Mouse (Mus musculus): ENCODE results near the gene 2310022B05Rik. TPM values are rescaled to one million over a fixed set of nuclear protein-coding genes. Genes with fewer than 3 reads are reported as not detected.

Gene 2310022B05Rik
- polyA plus RNA-seq, 1 experiment from 2014 or later = 21.2 TPM

DNA sequence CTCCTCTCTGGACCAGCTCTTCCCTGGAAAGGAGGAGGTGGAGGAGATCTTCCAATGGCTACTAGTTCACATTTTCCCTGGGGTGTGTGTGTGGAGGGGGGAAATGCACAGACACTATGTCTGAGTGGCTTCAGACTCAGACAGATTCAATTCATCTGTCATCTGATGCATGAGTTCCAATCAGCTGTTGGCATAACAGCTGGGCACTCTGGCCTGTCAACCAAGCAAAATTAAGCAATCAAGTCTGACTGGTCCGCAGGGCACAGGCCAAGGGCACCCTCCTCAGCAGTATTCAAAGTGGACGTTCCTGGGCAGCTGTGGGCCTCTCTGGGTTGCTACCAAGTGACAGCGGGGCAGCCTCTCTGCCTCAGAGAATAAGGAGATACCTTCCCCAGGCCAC lies 5.6 kb upstream of the 2310022B05Rik start:
- Histone ChIP-seq H3K9me3 (ENCODE audit: control insufficient read depth, low read length) (no peaks in the 10 kb centered on the region), H3K27ac (ENCODE audit: low read depth, low read length) (no peak overlapping the region), H3K27me3 (ENCODE audit: control insufficient read depth, insufficient read depth, low read length) (no peaks in the 10 kb centered on the region), H3K4me1 (ENCODE audit: control insufficient read depth, insufficient read depth, low read length) (no peaks in the 10 kb centered on the region), H3K4me3 (ENCODE audit: low read depth, low read length) (no peak overlapping the region), H3K36me3 (ENCODE audit: control insufficient read depth, insufficient read depth, low read length) (peaks cover under 1% of the 10 kb centered on the region; the same call in 1 of the 2 replicates), H3K9ac (ENCODE audit: low read length) (no peak overlapping the region), H3K4me2 (no peak overlapping the region)
- WGBS = 81% methylated on average over 3 of the region's 3 CpGs
- no peak for DNase-seq (ENCODE audit: low spot score, missing footprints)
- ATAC-seq (ENCODE audit: low FRiP score) = no peak

DNA sequence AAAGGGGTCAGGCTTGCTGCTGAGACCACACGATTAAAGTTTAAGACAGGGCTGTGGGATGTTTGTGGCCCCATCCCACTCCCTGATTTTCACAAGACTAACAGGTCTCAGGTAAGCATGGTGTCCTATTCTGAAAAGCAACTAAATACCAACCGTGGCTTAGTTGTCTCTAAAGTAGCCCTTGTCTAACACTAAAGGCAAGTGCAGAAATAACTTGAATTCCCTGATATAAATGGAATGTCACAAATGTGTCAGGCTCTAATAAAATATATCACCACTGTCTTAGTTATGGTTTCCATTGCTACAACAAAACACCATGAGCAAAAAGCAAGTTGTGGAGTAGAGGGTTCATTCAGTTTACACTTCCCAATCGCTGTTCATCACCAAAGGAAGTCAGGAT lies 1.2 kb upstream of the 2310022B05Rik start:
- Histone ChIP-seq H3K36me3 (ENCODE audit: control insufficient read depth, insufficient read depth, low read length) (no peaks in the 10 kb centered on the region), H3K27ac (ENCODE audit: low read depth, low read length) (no peak overlapping the region), H3K9me3 (ENCODE audit: control insufficient read depth, low read length) (no peaks in the 10 kb centered on the region), H3K4me2 (no peak overlapping the region), H3K4me1 (ENCODE audit: control insufficient read depth, insufficient read depth, low read length) (peaks cover 14% of the 10 kb centered on the region), H3K27me3 (ENCODE audit: control insufficient read depth, insufficient read depth, low read length) (no peaks in the 10 kb centered on the region), H3K4me3 (ENCODE audit: low read depth, low read length) (no peak overlapping the region), H3K9ac (ENCODE audit: low read length) (no peak overlapping the region)
- ATAC-seq (ENCODE audit: low FRiP score) (no peak), DNase-seq (ENCODE audit: low spot score, missing footprints) (no peak)
- 80% methylated on average over 3 of the region's 3 CpGs for WGBS

DNA sequence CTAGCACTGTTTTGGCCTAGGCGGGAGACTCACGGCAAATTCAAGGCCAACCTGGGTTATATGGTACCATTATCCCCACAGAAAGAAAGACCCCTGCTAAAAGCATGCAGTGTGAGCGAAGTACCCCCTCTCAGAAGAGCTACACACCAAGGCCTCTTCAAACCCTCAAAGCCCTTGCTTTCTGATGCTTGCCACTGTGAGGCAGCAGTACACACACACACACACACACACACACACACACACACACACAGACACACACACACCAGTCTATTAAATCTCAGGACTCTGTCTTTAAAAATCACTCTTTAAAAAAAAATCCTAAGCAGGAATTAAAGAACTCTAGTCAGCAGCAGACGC lies 683 bp upstream of the 2310022B05Rik start:
- peak overlapping the region; percentile 81; the same call in 1 of the 2 replicates for H3K4me3 ChIP-seq (ENCODE audit: low read depth, low read length)
- H3K36me3 ChIP-seq (ENCODE audit: control insufficient read depth, insufficient read depth, low read length) = no peaks in the 10 kb centered on the region
- ATAC-seq (ENCODE audit: low FRiP score) = no peak; the same call in 1 of the 2 replicates
- DNase-seq (ENCODE audit: low spot score, missing footprints) = no peak
- 51% methylated on average over 4 of the region's 4 CpGs for whole genome bisulfite sequencing
- H3K4me2 ChIP-seq = peak overlapping the region; percentile 78
- no peaks in the 10 kb centered on the region for H3K27me3 ChIP-seq (ENCODE audit: control insufficient read depth, insufficient read depth, low read length)
- H3K9ac ChIP-seq (ENCODE audit: low read length) = peak overlapping the region; percentile 86
- peaks cover 14% of the 10 kb centered on the region for H3K4me1 ChIP-seq (ENCODE audit: control insufficient read depth, insufficient read depth, low read length)
- no peaks in the 10 kb centered on the region for H3K9me3 ChIP-seq (ENCODE audit: control insufficient read depth, low read length)
- H3K27ac ChIP-seq (ENCODE audit: low read depth, low read length) = no peak overlapping the region; the same call in 1 of the 2 replicates

DNA sequence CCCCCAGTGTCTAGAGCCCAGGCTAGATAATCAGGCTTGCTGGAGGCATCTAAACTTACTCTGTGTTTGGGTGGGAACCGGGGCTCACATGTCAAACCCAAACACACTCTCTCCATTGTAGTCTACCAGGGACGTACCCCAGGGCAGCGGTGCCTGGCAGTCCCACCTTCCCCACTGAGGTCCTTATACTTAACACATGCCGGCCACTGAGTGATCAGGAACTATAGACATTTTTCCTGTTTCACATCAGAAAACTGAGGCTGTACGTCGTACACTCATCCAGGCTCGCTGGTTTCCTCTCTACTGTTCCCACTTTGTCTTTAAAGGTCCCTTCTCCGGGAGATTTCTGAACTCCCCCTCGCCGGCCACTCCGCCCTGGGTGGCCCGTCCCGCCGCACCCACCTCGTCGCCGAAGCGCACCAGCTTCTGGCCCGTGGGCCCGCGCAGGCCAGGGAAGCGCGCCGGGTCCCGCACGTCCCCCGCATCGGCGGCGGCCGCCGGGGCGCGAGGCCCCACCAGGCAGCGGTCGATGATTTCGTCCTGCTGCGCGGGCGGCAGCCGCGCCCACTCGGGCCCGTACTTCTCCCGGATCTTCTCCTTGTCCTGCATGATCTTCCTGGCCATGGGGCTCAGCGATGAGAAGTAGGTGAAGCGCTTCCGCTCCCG lies 590 bp downstream of the 2310022B05Rik start:
- DNase-seq (ENCODE audit: low spot score, missing footprints) (peak; percentile 93), ATAC-seq (ENCODE audit: low FRiP score) (peak; percentile 66)
- under 1% methylated on average over 42 of the region's 49 CpGs for WGBS

DNA sequence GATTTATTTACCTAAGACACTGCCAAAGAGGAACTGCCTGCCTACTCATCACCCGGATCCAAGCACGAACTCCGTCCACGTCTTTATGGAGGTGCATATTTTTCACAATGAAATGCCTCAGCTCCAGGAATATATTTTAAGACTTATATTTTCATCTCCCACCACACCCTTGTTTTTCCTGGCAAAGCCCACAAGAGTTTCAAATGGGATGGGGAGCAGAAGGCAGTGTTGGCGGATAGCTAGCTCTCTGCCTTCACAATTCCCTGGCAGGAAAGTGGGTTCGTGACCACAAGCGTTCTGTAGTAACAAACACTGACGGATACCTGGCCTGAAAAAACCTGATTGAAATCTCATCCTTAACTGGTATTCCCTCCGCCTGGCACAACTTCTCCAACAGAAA lies 1.4 kb downstream of the 2310022B05Rik start:
- no peak for ATAC-seq (ENCODE audit: low FRiP score)
- DNase-seq (ENCODE audit: low spot score, missing footprints) = no peak
- H3K4me3 ChIP-seq (ENCODE audit: low read depth, low read length) = peak overlapping the region; percentile 81
- no peaks in the 10 kb centered on the region for H3K9me3 ChIP-seq (ENCODE audit: control insufficient read depth, low read length)
- H3K9ac ChIP-seq (ENCODE audit: low read length) = peak overlapping the region; percentile 86
- WGBS = 68% methylated on average over 9 of the region's 9 CpGs
- H3K27me3 ChIP-seq (ENCODE audit: control insufficient read depth, insufficient read depth, low read length) = no peaks in the 10 kb centered on the region
- peaks cover 14% of the 10 kb centered on the region for H3K4me1 ChIP-seq (ENCODE audit: control insufficient read depth, insufficient read depth, low read length)
- H3K27ac ChIP-seq (ENCODE audit: low read depth, low read length) = no peak overlapping the region
- H3K4me2 ChIP-seq = peak overlapping the region; percentile 78
- no peaks in the 10 kb centered on the region for H3K36me3 ChIP-seq (ENCODE audit: control insufficient read depth, insufficient read depth, low read length)

More for the DNA sequence above, 590 bp downstream of the 2310022B05Rik start:
- Histone ChIP-seq H3K9ac (ENCODE audit: low read length) (peak overlapping the region; percentile 86), H3K4me1 (ENCODE audit: control insufficient read depth, insufficient read depth, low read length) (peaks cover 14% of the 10 kb centered on the region), H3K36me3 (ENCODE audit: control insufficient read depth, insufficient read depth, low read length) (no peaks in the 10 kb centered on the region), H3K4me2 (peak overlapping the region; percentile 78), H3K9me3 (ENCODE audit: control insufficient read depth, low read length) (no peaks in the 10 kb centered on the region), H3K27me3 (ENCODE audit: control insufficient read depth, insufficient read depth, low read length) (no peaks in the 10 kb centered on the region), H3K4me3 (ENCODE audit: low read depth, low read length) (peak overlapping the region; percentile 81), H3K27ac (ENCODE audit: low read depth, low read length) (peak overlapping the region; percentile 30)

DNA sequence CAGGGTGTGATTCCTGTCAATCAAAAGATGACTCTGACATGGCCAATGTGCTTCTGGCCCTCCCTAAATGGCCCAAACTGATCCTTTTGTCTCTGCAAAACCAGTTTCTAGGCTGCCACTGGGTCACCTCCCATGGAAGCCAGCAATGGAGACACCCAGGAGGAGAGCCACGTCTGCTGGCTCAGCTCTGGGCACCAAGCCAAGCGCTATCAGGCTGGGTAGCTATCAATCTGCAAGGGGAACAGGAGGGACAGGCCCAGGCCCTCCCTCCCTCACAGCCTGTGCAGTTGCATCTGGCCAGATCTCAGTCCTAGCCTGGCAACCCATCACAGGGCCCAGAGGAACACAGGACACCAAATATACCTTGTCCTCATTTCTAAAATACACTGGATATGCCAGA lies 4.8 kb downstream of the 2310022B05Rik start:
- DNase-seq (ENCODE audit: low spot score, missing footprints) (no peak), ATAC-seq (ENCODE audit: low FRiP score) (no peak)
- H3K36me3 ChIP-seq (ENCODE audit: control insufficient read depth, insufficient read depth, low read length) = no peaks in the 10 kb centered on the region
- no peak overlapping the region for H3K4me3 ChIP-seq (ENCODE audit: low read depth, low read length)
- H3K27me3 ChIP-seq (ENCODE audit: control insufficient read depth, insufficient read depth, low read length) = no peaks in the 10 kb centered on the region
- H3K27ac ChIP-seq (ENCODE audit: low read depth, low read length) = no peak overlapping the region
- H3K4me2 ChIP-seq = no peak overlapping the region
- H3K4me1 ChIP-seq (ENCODE audit: control insufficient read depth, insufficient read depth, low read length) = peaks cover 12% of the 10 kb centered on the region
- 64% methylated on average over 2 of the region's 2 CpGs for WGBS
- no peaks in the 10 kb centered on the region for H3K9me3 ChIP-seq (ENCODE audit: control insufficient read depth, low read length)
- no peak overlapping the region for H3K9ac ChIP-seq (ENCODE audit: low read length)

DNA sequence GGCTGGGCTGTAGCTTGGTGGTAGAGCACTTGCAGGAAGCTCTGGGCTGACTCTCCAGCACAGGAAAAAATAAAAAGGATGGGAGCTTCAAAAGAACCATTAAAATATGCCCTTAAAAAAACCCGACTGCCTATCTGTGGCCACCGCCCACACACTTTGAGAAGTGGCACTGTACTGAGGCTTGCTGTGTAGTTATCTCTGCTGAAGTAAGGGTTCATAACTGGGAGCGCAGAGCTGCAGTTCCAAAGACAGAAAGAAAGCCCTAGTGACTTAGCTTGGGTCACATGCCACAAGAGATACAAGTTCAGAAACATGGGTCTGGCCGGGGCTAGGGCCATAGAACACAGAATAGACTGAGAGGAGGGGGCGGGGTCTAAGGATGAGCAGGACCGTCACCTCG lies 5.2 kb downstream of the 2310022B05Rik start:
- Histone ChIP-seq H3K4me2 (no peak overlapping the region), H3K27ac (ENCODE audit: low read depth, low read length) (no peak overlapping the region), H3K9me3 (ENCODE audit: control insufficient read depth, low read length) (no peaks in the 10 kb centered on the region), H3K4me1 (ENCODE audit: control insufficient read depth, insufficient read depth, low read length) (peaks cover 11% of the 10 kb centered on the region), H3K9ac (ENCODE audit: low read length) (no peak overlapping the region), H3K27me3 (ENCODE audit: control insufficient read depth, insufficient read depth, low read length) (no peaks in the 10 kb centered on the region), H3K36me3 (ENCODE audit: control insufficient read depth, insufficient read depth, low read length) (no peaks in the 10 kb centered on the region), H3K4me3 (ENCODE audit: low read depth, low read length) (no peak overlapping the region)
- 90% methylated on average over 7 of the region's 7 CpGs for WGBS
- no peak for ATAC-seq (ENCODE audit: low FRiP score)
- no peak for DNase-seq (ENCODE audit: low spot score, missing footprints)

DNA sequence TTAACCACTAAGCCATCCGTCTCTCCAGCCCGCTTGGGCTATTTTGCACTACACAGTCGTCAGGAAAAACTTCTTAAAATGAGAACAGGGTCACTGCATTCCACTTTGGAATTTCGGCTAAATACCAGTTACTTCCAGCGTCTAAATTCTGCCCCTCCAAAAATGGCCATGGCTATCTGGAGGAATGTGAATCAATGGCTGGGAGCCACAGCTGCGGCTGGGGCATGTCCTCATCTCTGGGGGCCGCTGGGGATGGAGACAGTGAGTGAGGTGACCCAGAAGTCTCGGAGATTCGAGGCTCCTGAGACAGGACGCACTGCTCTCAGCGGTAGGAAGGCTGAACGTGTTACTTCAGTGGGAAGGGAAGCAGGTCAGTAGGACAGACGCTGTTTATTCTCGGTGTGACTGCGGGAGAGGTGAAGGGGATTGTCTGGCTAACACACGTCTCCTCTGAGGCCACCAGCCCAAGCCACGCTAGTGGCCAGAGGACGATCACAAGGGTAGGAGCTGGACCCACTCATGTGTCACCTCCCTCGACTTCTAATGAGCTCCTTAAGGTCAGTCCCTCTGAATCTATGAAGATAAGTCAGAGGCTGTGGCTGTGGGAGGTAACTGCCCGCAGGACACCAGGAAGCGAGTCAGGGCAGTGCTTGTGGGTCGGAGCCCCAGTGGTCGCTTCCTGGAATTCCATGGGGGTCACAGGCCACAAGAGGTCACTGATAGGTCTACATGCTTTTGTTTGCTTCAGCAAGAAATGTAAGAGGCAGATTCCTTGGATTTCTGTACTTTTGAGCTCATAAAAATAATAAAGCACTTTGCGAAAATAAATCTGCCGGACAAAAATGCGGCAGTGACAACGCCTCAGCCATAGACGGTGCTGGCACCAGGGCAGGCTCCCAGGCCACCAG lies 9.3 kb downstream of the 2310022B05Rik start:
- Histone ChIP-seq H3K36me3 (ENCODE audit: control insufficient read depth, insufficient read depth, low read length) (no peaks in the 10 kb centered on the region), H3K27me3 (ENCODE audit: control insufficient read depth, insufficient read depth, low read length) (no peaks in the 10 kb centered on the region), H3K27ac (ENCODE audit: low read depth, low read length) (no peak overlapping the region), H3K9ac (ENCODE audit: low read length) (no peak overlapping the region), H3K4me2 (no peak overlapping the region), H3K4me3 (ENCODE audit: low read depth, low read length) (no peak overlapping the region), H3K4me1 (ENCODE audit: control insufficient read depth, insufficient read depth, low read length) (no peaks in the 10 kb centered on the region), H3K9me3 (ENCODE audit: control insufficient read depth, low read length) (no peaks in the 10 kb centered on the region)
- WGBS = 76% methylated on average over 28 of the region's 28 CpGs
- DNase-seq (ENCODE audit: low spot score, missing footprints) (no peak), ATAC-seq (ENCODE audit: low FRiP score) (no peak)

DNA sequence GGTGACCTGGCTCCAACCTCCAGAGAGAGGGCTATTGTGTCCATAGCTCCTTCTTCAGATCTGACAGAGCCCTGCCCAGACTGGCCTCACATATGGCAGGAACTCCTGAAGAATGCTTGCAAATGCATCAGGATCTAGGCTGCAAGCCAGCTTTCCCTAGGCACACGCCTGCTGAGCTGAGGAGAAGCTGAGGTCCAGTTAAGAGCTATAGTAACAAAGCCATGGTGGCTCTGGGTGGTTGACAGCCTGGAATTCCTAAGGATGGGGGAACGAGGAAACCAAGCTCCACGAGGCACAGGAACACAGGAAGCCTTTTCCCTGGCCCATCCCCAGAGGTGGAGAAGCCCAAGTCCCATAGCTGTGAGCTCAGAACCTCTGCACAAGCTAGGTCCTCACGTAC lies 10.6 kb downstream of the 2310022B05Rik start:
- WGBS = 40% methylated on average over 4 of the region's 4 CpGs
- Histone ChIP-seq H3K4me3 (ENCODE audit: low read depth, low read length) (no peak overlapping the region), H3K4me2 (no peak overlapping the region), H3K27me3 (ENCODE audit: control insufficient read depth, insufficient read depth, low read length) (no peaks in the 10 kb centered on the region), H3K36me3 (ENCODE audit: control insufficient read depth, insufficient read depth, low read length) (no peaks in the 10 kb centered on the region), H3K4me1 (ENCODE audit: control insufficient read depth, insufficient read depth, low read length) (peaks cover 4% of the 10 kb centered on the region), H3K9me3 (ENCODE audit: control insufficient read depth, low read length) (no peaks in the 10 kb centered on the region), H3K27ac (ENCODE audit: low read depth, low read length) (no peak overlapping the region), H3K9ac (ENCODE audit: low read length) (no peak overlapping the region)
- ATAC-seq (ENCODE audit: low FRiP score) = no peak
- DNase-seq (ENCODE audit: low spot score, missing footprints) = no peak

Measured in midbrain, embryonic 11.5 days (tissue).